Mouse (Mus musculus) myocyte (in vitro differentiated cells): ENCODE measurements around the gene Slbp. TPM values are rescaled to one million over a fixed set of nuclear protein-coding genes. Genes with fewer than 3 reads are reported as not detected.

Experiments
- H3K27me3 ChIP-seq: one replicate; pipeline ENCODE4 v1.6.1; 2011; ENCODE audit not compliant: control insufficient read depth, insufficient read depth, insufficient read length
- H3K36me3 ChIP-seq: one replicate; pipeline ENCODE4 v1.6.1; 2011; ENCODE audit not compliant: control insufficient read depth, insufficient read depth
- H3K4me2 ChIP-seq: one replicate; pipeline ENCODE4 v1.6.1; 2011; ENCODE audit warnings: low read depth, control low read depth
- H3K4me3 ChIP-seq: one replicate; pipeline ENCODE4 v1.5.1; 2011; ENCODE audit warnings: mild to moderate bottlenecking, control low read depth, moderate library complexity
- H3K79me2 ChIP-seq: one replicate; pipeline ENCODE4 v1.6.1; 2011; ENCODE audit not compliant: control insufficient read depth, insufficient read depth
- H3ac ChIP-seq: one replicate; pipeline ENCODE4 v1.6.1; 2011; ENCODE audit not compliant: control insufficient read depth, insufficient read length
- CEBPB ChIP-seq: IDR thresholded peaks from 2 replicates; pipeline ENCODE4 v1.6.1; 2011; ENCODE audit warnings: mild to moderate bottlenecking, moderate library complexity; ENCODE audit not compliant: poor library complexity, insufficient read depth, severe bottlenecking
- E2F4 ChIP-seq: IDR thresholded peaks from one replicate; pipeline ENCODE4 v1.6.1; 2011; ENCODE audit warnings: mild to moderate bottlenecking, control low read depth, moderate library complexity; ENCODE audit not compliant: insufficient read depth
- MAX ChIP-seq: IDR thresholded peaks from one replicate; pipeline ENCODE4 v1.6.1; 2011; ENCODE audit warnings: low read depth, mild to moderate bottlenecking, control low read depth
- MYOD1 ChIP-seq, 3 experiments: IDR thresholded peaks; one replicate each; pipeline ENCODE4 v1.6.1; 2011; ENCODE audit warnings: control low read depth in 2 of 3, low read depth in 2 of 3, mild to moderate bottlenecking in 2 of 3, moderate library complexity in 1 of 3; ENCODE audit not compliant: insufficient read length in 2 of 3, control insufficient read depth in 1 of 3
- MYOG ChIP-seq, 3 experiments: IDR thresholded peaks; one replicate each; pipeline ENCODE4 v1.6.1; 2011; ENCODE audit warnings: control low read depth in 2 of 3, low read depth in 2 of 3, mild to moderate bottlenecking in 2 of 3; ENCODE audit not compliant: insufficient read length in 2 of 3, control insufficient read depth in 1 of 3, insufficient read depth in 1 of 3
- POLR2A ChIP-seq: IDR thresholded peaks from one replicate; pipeline ENCODE4 v1.6.1; 2011; ENCODE audit warnings: low read depth, mild to moderate bottlenecking, control low read depth, moderate library complexity; ENCODE audit not compliant: insufficient read length
- POLR2AphosphoS2 ChIP-seq: IDR thresholded peaks from one replicate; pipeline ENCODE4 v1.6.1; 2011; ENCODE audit warnings: low read depth, control low read depth; ENCODE audit not compliant: insufficient read length
- REST ChIP-seq: IDR thresholded peaks from one replicate; pipeline ENCODE4 v1.6.1; 2011; ENCODE audit warnings: mild to moderate bottlenecking, control low read depth, moderate library complexity; ENCODE audit not compliant: insufficient read depth, insufficient read length
- SRF ChIP-seq: IDR thresholded peaks from one replicate; pipeline ENCODE4 v1.6.1; 2011; ENCODE audit warnings: low read depth; ENCODE audit not compliant: control insufficient read depth, insufficient read length
- TCF12 ChIP-seq: IDR thresholded peaks from one replicate; pipeline ENCODE4 v1.6.1; 2011; ENCODE audit warnings: mild to moderate bottlenecking, control low read depth; ENCODE audit not compliant: poor library complexity, insufficient read depth, severe bottlenecking
- TCF3 ChIP-seq: IDR thresholded peaks from one replicate; pipeline ENCODE4 v1.6.1; 2011; ENCODE audit warnings: low read depth, control low read depth; ENCODE audit not compliant: insufficient read length
- USF1 ChIP-seq: IDR thresholded peaks from one replicate; pipeline ENCODE4 v1.6.1; 2011; ENCODE audit warnings: low read depth, mild to moderate bottlenecking, control low read depth, moderate library complexity
- polyA plus RNA-seq: library from polyadenylated mRNA; unstranded; fragments of >200 nt; fragmentation: generic; extraction: Trizol; gene quantifications from one replicate; pipeline ENCODE4 v1.2.1, GENCODE M21; 2012; ENCODE audit warnings: missing spikeins

The Slbp gene
- polyA plus RNA-seq, 1 experiment = 13.1 TPM

DNA sequence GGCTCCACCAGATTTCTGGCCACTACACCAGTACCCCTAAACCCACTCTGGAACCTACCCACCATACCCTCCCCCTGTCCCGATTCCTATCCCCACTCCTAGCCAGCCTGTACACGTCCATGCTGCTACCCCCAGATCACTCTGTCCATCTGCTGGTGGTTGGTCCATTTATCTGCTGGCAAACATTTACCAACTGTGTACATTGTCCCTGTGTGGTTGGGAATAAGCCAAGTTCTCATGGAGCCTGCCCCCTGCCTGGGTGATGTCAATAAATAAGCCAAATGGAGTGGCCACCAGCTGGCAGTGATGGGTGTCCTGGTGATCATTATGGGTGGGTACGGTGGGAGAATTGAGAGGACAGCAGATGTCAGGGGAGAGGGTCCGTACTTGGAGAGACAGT, 34.8 kb upstream of the Slbp start:
- Histone ChIP-seq H3ac (no peak overlapping the region), H3K79me2 (no peaks in the 10 kb centered on the region), H3K27me3 (peaks cover 16% of the 10 kb centered on the region), H3K4me2 (no peak overlapping the region), H3K4me3 (no peak overlapping the region), H3K36me3 (no peaks in the 10 kb centered on the region)
- TF ChIP-seq MYOD1 (IDR thresholded peaks at IDR 0.05; ENCODE audit: control insufficient read depth in 1 of 3, insufficient read length in 2 of 3, low read depth in 2 of 3) (no peak), MAX (no peak), CEBPB (no peak), POLR2AphosphoS2 (no peak), TCF12 (no peak), MYOG (IDR thresholded peaks at IDR 0.05; ENCODE audit: control insufficient read depth in 1 of 3, insufficient read depth in 1 of 3, insufficient read length in 2 of 3, low read depth in 2 of 3) (no peak), TCF3 (no peak), USF1 (no peak)

DNA sequence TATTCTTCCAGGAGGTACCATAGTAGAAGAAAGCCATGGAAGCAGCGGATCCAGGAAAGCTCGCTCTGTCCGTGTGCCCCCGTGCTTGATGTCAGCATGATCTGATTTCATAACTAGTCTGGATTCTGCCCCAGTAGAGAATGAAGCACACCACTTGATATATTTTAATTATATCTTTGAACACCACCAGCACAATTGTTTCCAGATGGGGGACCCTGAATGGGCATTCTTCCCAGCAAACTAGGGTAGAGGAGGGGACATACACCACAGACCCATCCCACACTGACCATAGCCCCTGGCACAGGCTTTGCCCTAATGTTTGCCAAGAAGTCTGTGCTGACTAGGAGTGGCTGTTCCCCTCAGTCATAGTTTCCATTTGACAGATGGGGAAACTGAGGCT, 32.6 kb upstream of the Slbp start:
- no peak overlapping the region for H3K4me2 ChIP-seq
- H3K79me2 ChIP-seq = no peaks in the 10 kb centered on the region
- no peak overlapping the region for H3ac ChIP-seq
- no peak overlapping the region for H3K4me3 ChIP-seq
- TF ChIP-seq CEBPB (no peak), TCF12 (no peak), SRF (no peak), USF1 (no peak), REST (no peak), MYOG (IDR thresholded peaks at IDR 0.05; ENCODE audit: control insufficient read depth in 1 of 3, insufficient read depth in 1 of 3, insufficient read length in 2 of 3, low read depth in 2 of 3) (no peak), POLR2AphosphoS2 (no peak), POLR2A (no peak), MAX (no peak), MYOD1 (IDR thresholded peaks at IDR 0.05; ENCODE audit: control insufficient read depth in 1 of 3, insufficient read length in 2 of 3, low read depth in 2 of 3) (no peak), E2F4 (no peak), TCF3 (no peak)
- peaks cover 11% of the 10 kb centered on the region for H3K27me3 ChIP-seq
- no peaks in the 10 kb centered on the region for H3K36me3 ChIP-seq

DNA sequence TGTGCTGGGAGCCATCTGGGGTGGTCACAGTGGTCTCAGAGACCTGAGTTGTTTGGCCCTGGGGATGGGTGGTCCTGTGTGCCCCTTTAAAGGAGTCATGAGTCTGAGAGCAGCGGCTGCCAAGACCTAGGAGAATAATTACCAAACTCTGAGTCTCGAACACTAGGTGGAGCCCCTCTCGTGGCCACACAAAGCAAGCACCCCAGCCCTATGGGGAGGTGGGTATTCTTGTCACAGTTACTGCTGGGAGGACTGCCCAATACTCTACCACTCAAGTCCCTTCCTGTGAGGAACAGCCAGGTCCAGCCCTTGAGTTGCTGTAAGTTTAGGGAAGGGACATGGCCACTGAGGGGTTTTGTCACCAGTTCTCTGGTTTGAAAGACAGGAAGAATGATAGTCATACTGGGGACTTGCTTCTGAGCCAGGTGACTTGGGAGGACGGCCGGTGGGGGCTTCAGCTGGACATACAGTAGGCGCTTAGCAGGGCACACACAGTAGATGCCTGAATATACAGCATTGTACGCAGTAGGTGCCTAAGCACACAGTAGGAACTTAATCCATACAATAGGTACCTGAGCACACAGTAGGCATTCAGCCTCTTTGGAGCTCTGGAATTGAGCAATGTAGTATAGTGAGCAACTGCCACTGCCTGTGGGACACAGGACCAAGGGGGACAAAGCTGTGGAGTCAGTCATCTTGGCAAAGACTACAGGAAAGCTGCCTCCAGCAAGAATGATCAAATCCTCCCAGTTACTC, 31.7 kb upstream of the Slbp start:
- TF ChIP-seq MYOD1 (IDR thresholded peaks at IDR 0.05; ENCODE audit: control insufficient read depth in 1 of 3, insufficient read length in 2 of 3, low read depth in 2 of 3) = no peak
- no peak for TF ChIP-seq POLR2AphosphoS2
- TF ChIP-seq USF1 = no peak
- TF ChIP-seq TCF12 = no peak
- no peak for TF ChIP-seq MYOG (IDR thresholded peaks at IDR 0.05; ENCODE audit: control insufficient read depth in 1 of 3, insufficient read depth in 1 of 3, insufficient read length in 2 of 3, low read depth in 2 of 3)
- no peak for TF ChIP-seq TCF3
- no peak for TF ChIP-seq SRF
- no peak for TF ChIP-seq POLR2A
- TF ChIP-seq MAX = no peak
- no peak for TF ChIP-seq REST
- no peak for TF ChIP-seq CEBPB
- TF ChIP-seq E2F4 = no peak
- no peaks in the 10 kb centered on the region for H3K36me3 ChIP-seq
- H3K27me3 ChIP-seq = peaks cover 8% of the 10 kb centered on the region

DNA sequence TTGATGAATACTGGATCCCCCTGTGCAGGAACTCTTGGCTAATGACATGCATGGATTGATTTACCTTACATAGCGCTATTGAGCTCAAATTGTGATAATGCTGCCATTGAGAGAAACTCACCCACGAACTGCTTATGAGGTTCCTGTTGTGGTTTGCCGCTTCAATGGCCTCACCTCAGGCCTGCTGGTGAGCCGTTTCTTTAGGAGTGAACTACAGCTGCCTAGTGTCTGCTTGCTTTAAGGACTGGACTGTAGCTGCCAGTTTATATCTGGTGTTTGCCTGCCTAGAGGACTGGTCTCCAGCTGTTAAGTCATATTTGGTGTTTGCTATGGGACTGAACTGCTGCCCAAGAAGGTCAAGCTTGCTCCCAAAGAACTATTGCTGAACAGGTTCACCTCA, 30.6 kb upstream of the Slbp start:
- Histone ChIP-seq H3K4me3 (no peak overlapping the region), H3K36me3 (no peaks in the 10 kb centered on the region), H3ac (no peak overlapping the region), H3K79me2 (no peaks in the 10 kb centered on the region), H3K4me2 (no peak overlapping the region), H3K27me3 (peaks cover 4% of the 10 kb centered on the region)
- no peak for TF ChIP-seq CEBPB
- no peak for TF ChIP-seq SRF
- no peak for TF ChIP-seq E2F4
- no peak for TF ChIP-seq TCF3
- no peak for TF ChIP-seq TCF12
- TF ChIP-seq POLR2AphosphoS2 = no peak
- TF ChIP-seq USF1 = no peak
- TF ChIP-seq REST = no peak
- TF ChIP-seq MAX = no peak
- no peak for TF ChIP-seq POLR2A
- TF ChIP-seq MYOG (IDR thresholded peaks at IDR 0.05; ENCODE audit: control insufficient read depth in 1 of 3, insufficient read depth in 1 of 3, insufficient read length in 2 of 3, low read depth in 2 of 3) = no peak
- TF ChIP-seq MYOD1 (IDR thresholded peaks at IDR 0.05; ENCODE audit: control insufficient read depth in 1 of 3, insufficient read length in 2 of 3, low read depth in 2 of 3) = no peak

More for the DNA sequence above, 31.7 kb upstream of the Slbp start:
- Histone ChIP-seq H3K79me2 (no peaks in the 10 kb centered on the region), H3K4me2 (no peak overlapping the region), H3K4me3 (no peak overlapping the region), H3ac (no peak overlapping the region)
